ENCODE assay signal across 32 mouse cellular contexts in genomic region chr6:122836974-122837373, GRCm38 (mm10). TPM values are rescaled to one million over a fixed set of nuclear protein-coding genes. Genes with fewer than 3 reads are reported as not detected.
A peak's percentile ranks its signal among the peaks of the same experiment; 100 is the strongest.
DNase-seq lines count a peak whose midpoint lies in the region; ATAC-seq and TF ChIP-seq lines count a peak whose summit lies in the region.
"Had no signal": no experiment of that assay in that cellular context is flagged by ENCODE, and none has a peak within 500 bp of the region (broad histone marks: within the 10 kb centered on the region; RNA-seq: fewer than 3 reads in every experiment).

No protein-coding gene starts in this region.

- 90% methylated on average over 3 of the region's 3 CpGs for WGBS in heart, embryonic 10.5 days
- WGBS in liver, embryonic 14.5 days (ENCODE audit: insufficient replicate concordance), result 79% methylated on average over 3 of the region's 3 CpGs
- WGBS in liver, embryonic 11.5 days, result 93% methylated on average over 3 of the region's 3 CpGs

- no peaks in the 10 kb centered on the region for H3K4me1 ChIP-seq in heart, embryonic 10.5 days
- no peaks in the 10 kb centered on the region for H3K4me1 ChIP-seq in liver, embryonic 14.5 days (replicated peaks; ENCODE audit: control insufficient read depth in 2 of 2, insufficient read depth in 2 of 2, low read length in 1 of 2)
- no peaks in the 10 kb centered on the region for H3K4me1 ChIP-seq in liver, embryonic 11.5 days (replicated peaks; ENCODE audit: control insufficient read depth, insufficient read depth, low read length)
- H3K4me1 ChIP-seq in E14TG2a.4 (replicated peaks; ENCODE audit: low read depth, low read length), result peaks cover 17% of the 10 kb centered on the region
- H3K4me1 ChIP-seq: embryonic facial prominence, embryonic 13.5 days; forebrain, embryonic 10.5 days; heart, embryonic 13.5 days; hindbrain, embryonic 13.5 days; liver, embryonic 15.5 days; lung, embryonic 15.5 days; midbrain, embryonic 12.5 days; neural tube, embryonic 15.5 days had no signal

- no peak overlapping the region for H3K4me2 ChIP-seq in liver, embryonic 14.5 days (ENCODE audit: low read depth)
- no peak overlapping the region for H3K4me2 ChIP-seq in liver, embryonic 11.5 days
- H3K4me2 ChIP-seq: embryonic facial prominence, embryonic 13.5 days; heart, embryonic 13.5 days; hindbrain, embryonic 13.5 days; liver, embryonic 15.5 days; lung, embryonic 15.5 days; midbrain, embryonic 12.5 days; neural tube, embryonic 15.5 days had no signal

- peaks cover 90% of the 10 kb centered on the region for H3K36me3 ChIP-seq in heart, embryonic 10.5 days
- H3K36me3 ChIP-seq in liver, embryonic 14.5 days (replicated peaks; ENCODE audit: control insufficient read depth, insufficient read depth, low read depth), result peaks cover 6% of the 10 kb centered on the region
- H3K36me3 ChIP-seq in liver, embryonic 11.5 days (ENCODE audit: control insufficient read depth, insufficient read depth, low read length), result peaks cover 22% of the 10 kb centered on the region
- H3K36me3 ChIP-seq in E14TG2a.4 (ENCODE audit: insufficient read depth, low read length), result peaks cover 17% of the 10 kb centered on the region

- no peaks in the 10 kb centered on the region for H3K27me3 ChIP-seq in heart, embryonic 10.5 days (ENCODE audit: insufficient read depth, poor library complexity, severe bottlenecking)
- H3K27me3 ChIP-seq in liver, embryonic 14.5 days (ENCODE audit: control insufficient read depth, insufficient read depth, low read length), result no peaks in the 10 kb centered on the region
- H3K27me3 ChIP-seq in liver, embryonic 11.5 days (replicated peaks; ENCODE audit: control insufficient read depth, insufficient read depth, low read length), result no peaks in the 10 kb centered on the region
- no peaks in the 10 kb centered on the region for H3K27me3 ChIP-seq in E14TG2a.4 (ENCODE audit: insufficient read depth, low read length)
- H3K27me3 ChIP-seq: embryonic facial prominence, embryonic 13.5 days; heart, embryonic 13.5 days; hindbrain, embryonic 13.5 days; liver, embryonic 15.5 days; lung, embryonic 15.5 days; megakaryocyte, embryonic 14.5 days; midbrain, embryonic 12.5 days; neural tube, embryonic 15.5 days had no signal

- TF ChIP-seq EP300 in liver, embryonic 14.5 days (IDR thresholded peaks at IDR 0.05; ENCODE audit: low read depth), result no peak

- H3K27ac ChIP-seq in heart, embryonic 10.5 days, result no peak overlapping the region
- no peak overlapping the region for H3K27ac ChIP-seq in liver, embryonic 14.5 days
- no peak overlapping the region for H3K27ac ChIP-seq in liver, embryonic 11.5 days (ENCODE audit: low read depth, low read length)
- H3K27ac ChIP-seq: embryonic facial prominence, embryonic 13.5 days; forebrain, embryonic 10.5 days; heart, embryonic 13.5 days; hindbrain, embryonic 13.5 days; liver, embryonic 15.5 days; lung, embryonic 15.5 days; midbrain, embryonic 12.5 days; neural tube, embryonic 15.5 days had no signal

- peak; percentile 5 for DNase-seq in heart, embryonic 10.5 days (ENCODE audit: low spot score)
- no peak for DNase-seq in heart, adult 9 months (ENCODE audit: low spot score in 2 of 2)
- DNase-seq in liver, embryonic 14.5 days (ENCODE audit: low read depth in 3 of 3, low spot score in 3 of 3), result no peak
- DNase-seq in liver, embryonic 11.5 days (ENCODE audit: low spot score), result no peak
- peak; percentile 45 for DNase-seq in NIH3T3 (ENCODE audit: low read depth)
- DNase-seq in frontal cortex, postnatal 25 days (ENCODE audit: low spot score in 2 of 2), result no peak
- DNase-seq: adrenal gland, postnatal 25 days; cerebellum, adult 11-12 months; cerebellum, adult 9-11 months; embryo, embryonic 11 days; gastrocnemius, postnatal 10 days; heart, postnatal 4 days; kidney, adult 11 months; kidney, postnatal 36 days; layer of hippocampus, postnatal 36 days; left cerebral cortex, postnatal 4 days; lung, postnatal 4 days; retina, postnatal 1 day; right cerebral cortex, postnatal 14 days had no signal

- H3K9ac ChIP-seq in liver, embryonic 14.5 days (replicated peaks), result no peak overlapping the region
- no peak overlapping the region for H3K9ac ChIP-seq in liver, embryonic 11.5 days (ENCODE audit: low read depth, low read length)
- H3K9ac ChIP-seq: embryonic facial prominence, embryonic 13.5 days; heart, embryonic 13.5 days; hindbrain, embryonic 13.5 days; liver, embryonic 15.5 days; lung, embryonic 15.5 days; midbrain, embryonic 12.5 days; neural tube, embryonic 15.5 days had no signal

- H3K4me3 ChIP-seq in heart, embryonic 10.5 days, result no peak overlapping the region
- no peak overlapping the region for H3K4me3 ChIP-seq in liver, embryonic 14.5 days (ENCODE audit: insufficient read depth in 1 of 2, low read depth in 2 of 2, low read length in 2 of 2)
- no peak overlapping the region for H3K4me3 ChIP-seq in liver, embryonic 11.5 days (ENCODE audit: low read depth, low read length)
- H3K4me3 ChIP-seq in E14TG2a.4 (replicated peaks; ENCODE audit: low read length), result no peak overlapping the region
- H3K4me3 ChIP-seq: embryonic facial prominence, embryonic 13.5 days; forebrain, embryonic 10.5 days; heart, embryonic 13.5 days; hindbrain, embryonic 13.5 days; liver, embryonic 15.5 days; lung, embryonic 15.5 days; megakaryocyte, embryonic 14.5 days; midbrain, embryonic 12.5 days; neural tube, embryonic 15.5 days had no signal

- H3K9me3 ChIP-seq in heart, embryonic 10.5 days, result no peaks in the 10 kb centered on the region
- no peaks in the 10 kb centered on the region for H3K9me3 ChIP-seq in liver, embryonic 14.5 days (ENCODE audit: control insufficient read depth, low read length)
- no peaks in the 10 kb centered on the region for H3K9me3 ChIP-seq in liver, embryonic 11.5 days (ENCODE audit: control insufficient read depth, low read length)
- H3K9me3 ChIP-seq in E14TG2a.4 (ENCODE audit: low read length), result no peaks in the 10 kb centered on the region
- H3K9me3 ChIP-seq: embryonic facial prominence, embryonic 13.5 days; G1E; liver, embryonic 15.5 days; lung, embryonic 15.5 days; midbrain, embryonic 12.5 days; neural tube, embryonic 15.5 days had no signal

- TF ChIP-seq CTCF in liver, embryonic 14.5 days (IDR thresholded peaks at IDR 0.05; ENCODE audit: low read depth), result peak; percentile 17; the same call in 1 of the 2 replicates
- peak; percentile 29; the same call in 1 of the 2 replicates for TF ChIP-seq CTCF in E14TG2a.4 (conservative IDR thresholded peaks at IDR 0.05; ENCODE audit: low read length)

- no peak for ATAC-seq in liver, embryonic 14.5 days (ENCODE audit: insufficient read depth)
- ATAC-seq in liver, embryonic 11.5 days (replicated peaks; ENCODE audit: low FRiP score), result no peak
- ATAC-seq: CD4-positive, CD25-positive, alpha-beta regulatory T cell, adult 4 months; forebrain, embryonic 16.5 days had no signal

RNA-seq across cellular contexts. Expression of gene Foxj2, which starts 17.3 kb away (rescaled TPM):
- polyA plus RNA-seq in heart, embryonic 10.5 days (2016; fragmentation: Nextera tagmentation; extraction: Ambion mirVana), result 4.8 and 4.9 TPM in 2 replicates
- polyA plus RNA-seq in liver, embryonic 14.5 days (2012; rRNA removed), result 1.3 TPM in 2 replicates
- polyA plus RNA-seq in liver, embryonic 14.5 days (2014; fragmentation: Nextera tagmentation; extraction: Ambion mirVana), result 1.1 and 1.3 TPM in 2 replicates
- polyA plus RNA-seq in liver, embryonic 11.5 days (2014; fragmentation: Nextera tagmentation; extraction: Ambion mirVana), result 3.8 and 4.0 TPM in 2 replicates

RNA-seq across cellular contexts. Expression of gene C3ar1, which starts 19.0 kb away (rescaled TPM):
- 0.74 and 0.85 TPM in 2 replicates for polyA plus RNA-seq in heart, embryonic 10.5 days (2016; fragmentation: Nextera tagmentation; extraction: Ambion mirVana)
- 0.55 and 0.57 TPM in 2 replicates for polyA plus RNA-seq in liver, embryonic 14.5 days (2012; rRNA removed)
- polyA plus RNA-seq in liver, embryonic 14.5 days (2014; fragmentation: Nextera tagmentation; extraction: Ambion mirVana), result 0.59 and 0.66 TPM in 2 replicates
- polyA plus RNA-seq in liver, embryonic 11.5 days (2014; fragmentation: Nextera tagmentation; extraction: Ambion mirVana), result 2.7 and 3.5 TPM in 2 replicates
- polyA plus RNA-seq: G1E had no signal

RNA-seq across cellular contexts. Expression of gene Slc2a3, which starts 35.5 kb away (rescaled TPM):
- 55.8 and 85.3 TPM in 2 replicates for polyA plus RNA-seq in heart, embryonic 10.5 days (2016; fragmentation: Nextera tagmentation; extraction: Ambion mirVana)
- polyA plus RNA-seq in liver, embryonic 14.5 days (2012; rRNA removed), result 8.7 and 9.6 TPM in 2 replicates
- polyA plus RNA-seq in liver, embryonic 14.5 days (2014; fragmentation: Nextera tagmentation; extraction: Ambion mirVana), result 13.9 and 16.0 TPM in 2 replicates
- polyA plus RNA-seq in liver, embryonic 11.5 days (2014; fragmentation: Nextera tagmentation; extraction: Ambion mirVana), result 59.4 and 66.8 TPM in 2 replicates

RNA-seq across cellular contexts. Expression of gene Necap1, which starts 37.3 kb away (rescaled TPM):
- 61.5 and 70.6 TPM in 2 replicates for polyA plus RNA-seq in heart, embryonic 10.5 days (2016; fragmentation: Nextera tagmentation; extraction: Ambion mirVana)
- 13.6 and 13.8 TPM in 2 replicates for polyA plus RNA-seq in liver, embryonic 14.5 days (2012; rRNA removed)
- polyA plus RNA-seq in liver, embryonic 14.5 days (2014; fragmentation: Nextera tagmentation; extraction: Ambion mirVana), result 17.9 and 20.1 TPM in 2 replicates
- 39.8 and 44.4 TPM in 2 replicates for polyA plus RNA-seq in liver, embryonic 11.5 days (2014; fragmentation: Nextera tagmentation; extraction: Ambion mirVana)

Comparison
In these comparisons a context has a peak if more than half of its experiments do, and no peak if none do; other contexts are left out.
1. DNase-seq: peak in heart, embryonic 10.5 days (single experiment) and NIH3T3 (single experiment); none in heart, adult 9 months (0 of 2), liver, embryonic 14.5 days (0 of 3), liver, embryonic 11.5 days (single experiment) and frontal cortex, postnatal 25 days (0 of 2).